Mouse (Mus musculus): ENCODE data around the gene H2-M10.2. TPM values are rescaled to one million over a fixed set of nuclear protein-coding genes. Genes with fewer than 3 reads are reported as not detected.
A peak's percentile ranks its signal among the peaks of the same experiment; 100 is the strongest.
"Not testable (repeated sequence)": the region's sequence is repeated elsewhere in the genome, so short reads cannot be mapped to it uniquely, and the experiment has no call there.

The H2-M10.2 gene
- polyA plus RNA-seq, 1 experiment from 2014 or later: not detected

- Histone ChIP-seq H3K27me3 (ENCODE audit: insufficient read depth, low read length) (peaks cover 15% of the 10 kb centered on the region), H3K4me2 (replicated peaks; ENCODE audit: low read depth, low read length) (no peak overlapping the region), H3K36me3 (ENCODE audit: insufficient read depth, low read length) (no peaks in the 10 kb centered on the region), H3K4me3 (ENCODE audit: low read length) (no peak overlapping the region), H3K9me3 (ENCODE audit: low read length) (no peaks in the 10 kb centered on the region), H3K27ac (ENCODE audit: low read length) (no peak overlapping the region), H3K4me1 (ENCODE audit: insufficient read depth, low read length) (peaks cover 15% of the 10 kb centered on the region), H3K9ac (replicated peaks; ENCODE audit: low read length) (no peak overlapping the region)
- no peak for ATAC-seq (ENCODE audit: low FRiP score, low TSS enrichment)
- WGBS: 50% methylated on average over 6 of the region's 6 CpGs
These were observed 33.1 kb downstream of the H2-M10.2 start for GRCm38 (mm10) chr17:36253087-36253600.

- Histone ChIP-seq H3K27me3 (ENCODE audit: insufficient read depth, low read length) (peaks cover 18% of the 10 kb centered on the region), H3K4me3 (ENCODE audit: low read length) (peak overlapping the region; percentile 29), H3K4me2 (replicated peaks; ENCODE audit: low read depth, low read length) (peak overlapping the region; percentile 54), H3K9ac (replicated peaks; ENCODE audit: low read length) (no peak overlapping the region), H3K36me3 (ENCODE audit: insufficient read depth, low read length) (no peaks in the 10 kb centered on the region), H3K27ac (ENCODE audit: low read length) (no peak overlapping the region), H3K9me3 (ENCODE audit: low read length) (no peaks in the 10 kb centered on the region), H3K4me1 (ENCODE audit: insufficient read depth, low read length) (peaks cover 15% of the 10 kb centered on the region)
- ATAC-seq (ENCODE audit: low FRiP score, low TSS enrichment): no peak
- 7% methylated on average over 25 of the region's 25 CpGs for WGBS
These were observed 33.9 kb downstream of the H2-M10.2 start for GRCm38 (mm10) chr17:36252250-36252876.

GRCm38 (mm10) chr17:36248886-36249285, 37.4 kb downstream of the H2-M10.2 start:
- Histone ChIP-seq H3K27me3 (ENCODE audit: insufficient read depth, low read length) (peaks cover 18% of the 10 kb centered on the region), H3K9ac (replicated peaks; ENCODE audit: low read length) (no peak overlapping the region), H3K4me3 (ENCODE audit: low read length) (peak overlapping the region; percentile 10; the same call in 1 of the 2 replicates), H3K36me3 (ENCODE audit: insufficient read depth, low read length) (no peaks in the 10 kb centered on the region), H3K4me1 (ENCODE audit: insufficient read depth, low read length) (peaks cover 8% of the 10 kb centered on the region; the same call in 1 of the 2 replicates), H3K4me2 (replicated peaks; ENCODE audit: low read depth, low read length) (peak overlapping the region; percentile 15; the same call in 1 of the 2 replicates), H3K27ac (ENCODE audit: low read length) (no peak overlapping the region), H3K9me3 (ENCODE audit: low read length) (no peaks in the 10 kb centered on the region)
- 26% methylated on average over 33 of the region's 33 CpGs for WGBS
- peak; percentile 54; the same call in 1 of the 2 replicates for ATAC-seq (ENCODE audit: low FRiP score, low TSS enrichment)

GRCm38 (mm10) chr17:36245741-36246140, 40.5 kb downstream of the H2-M10.2 start:
- WGBS: 82% methylated on average over 2 of the region's 2 CpGs
- no peaks in the 10 kb centered on the region for H3K4me1 ChIP-seq (ENCODE audit: insufficient read depth, low read length)
- H3K9me3 ChIP-seq (ENCODE audit: low read length): no peaks in the 10 kb centered on the region
- no peak overlapping the region for H3K27ac ChIP-seq (ENCODE audit: low read length)
- H3K27me3 ChIP-seq (ENCODE audit: insufficient read depth, low read length): peaks cover 18% of the 10 kb centered on the region
- ATAC-seq (ENCODE audit: low FRiP score, low TSS enrichment): no peak
- no peak overlapping the region for H3K9ac ChIP-seq (replicated peaks; ENCODE audit: low read length)
- H3K4me2 ChIP-seq (replicated peaks; ENCODE audit: low read depth, low read length): no peak overlapping the region
- no peak overlapping the region for H3K4me3 ChIP-seq (ENCODE audit: low read length)
- H3K36me3 ChIP-seq (ENCODE audit: insufficient read depth, low read length): no peaks in the 10 kb centered on the region

GRCm38 (mm10) chr17:36244031-36244430, 42.3 kb downstream of the H2-M10.2 start:
- peaks cover 15% of the 10 kb centered on the region for H3K27me3 ChIP-seq (ENCODE audit: insufficient read depth, low read length)
- no peak for ATAC-seq (ENCODE audit: low FRiP score, low TSS enrichment)
- H3K9ac ChIP-seq (replicated peaks; ENCODE audit: low read length): no peak overlapping the region
- no peak overlapping the region for H3K27ac ChIP-seq (ENCODE audit: low read length)
- no peaks in the 10 kb centered on the region for H3K4me1 ChIP-seq (ENCODE audit: insufficient read depth, low read length)
- H3K36me3 ChIP-seq (ENCODE audit: insufficient read depth, low read length): no peaks in the 10 kb centered on the region
- H3K4me2 ChIP-seq (replicated peaks; ENCODE audit: low read depth, low read length): no peak overlapping the region
- no peaks in the 10 kb centered on the region for H3K9me3 ChIP-seq (ENCODE audit: low read length)
- no peak overlapping the region for H3K4me3 ChIP-seq (ENCODE audit: low read length)
- 54% methylated on average over 5 of the region's 5 CpGs for WGBS

GRCm38 (mm10) chr17:36240637-36241213, 45.6 kb downstream of the H2-M10.2 start:
- ATAC-seq (ENCODE audit: low FRiP score, low TSS enrichment): no peak

GRCm38 (mm10) chr17:36237321-36237921, 48.9 kb downstream of the H2-M10.2 start:
- Histone ChIP-seq H3K4me3 (ENCODE audit: low read length) (peak overlapping the region; percentile 34), H3K4me1 (ENCODE audit: insufficient read depth, low read length) (no peaks in the 10 kb centered on the region), H3K36me3 (ENCODE audit: insufficient read depth, low read length) (no peaks in the 10 kb centered on the region), H3K4me2 (replicated peaks; ENCODE audit: low read depth, low read length) (peak overlapping the region; percentile 44), H3K27ac (ENCODE audit: low read length) (no peak overlapping the region), H3K27me3 (ENCODE audit: insufficient read depth, low read length) (peaks cover 34% of the 10 kb centered on the region), H3K9ac (replicated peaks; ENCODE audit: low read length) (peak overlapping the region; percentile 39; the same call in 1 of the 2 replicates), H3K9me3 (ENCODE audit: low read length) (no peaks in the 10 kb centered on the region)
- 2% methylated on average over 27 of the region's 27 CpGs for WGBS
- peak; percentile 42; the same call in 1 of the 2 replicates for ATAC-seq (ENCODE audit: low FRiP score, low TSS enrichment)

More at GRCm38 (mm10) chr17:36240637-36241213, 45.6 kb downstream of the H2-M10.2 start:
- no peaks in the 10 kb centered on the region for H3K9me3 ChIP-seq (ENCODE audit: low read length)
- no peak overlapping the region for H3K9ac ChIP-seq (replicated peaks; ENCODE audit: low read length)
- no peaks in the 10 kb centered on the region for H3K4me1 ChIP-seq (ENCODE audit: insufficient read depth, low read length)
- H3K36me3 ChIP-seq (ENCODE audit: insufficient read depth, low read length): no peaks in the 10 kb centered on the region
- H3K27ac ChIP-seq (ENCODE audit: low read length): no peak overlapping the region
- H3K4me2 ChIP-seq (replicated peaks; ENCODE audit: low read depth, low read length): no peak overlapping the region
- H3K4me3 ChIP-seq (ENCODE audit: low read length): no peak overlapping the region
- peaks cover 34% of the 10 kb centered on the region for H3K27me3 ChIP-seq (ENCODE audit: insufficient read depth, low read length)
- WGBS: 10% methylated on average over 5 of the region's 5 CpGs

- H3K4me1 ChIP-seq (ENCODE audit: insufficient read depth, low read length); H3K27ac ChIP-seq (ENCODE audit: low read length); H3K4me3 ChIP-seq (ENCODE audit: low read length); H3K4me2 ChIP-seq (replicated peaks; ENCODE audit: low read depth, low read length); ATAC-seq (ENCODE audit: low FRiP score, low TSS enrichment); H3K36me3 ChIP-seq (ENCODE audit: insufficient read depth, low read length); H3K9me3 ChIP-seq (ENCODE audit: low read length); H3K9ac ChIP-seq (replicated peaks; ENCODE audit: low read length): not testable (repeated sequence)
- 29% methylated on average over 8 of the region's 9 CpGs for WGBS
- peaks cover 30% of the 10 kb centered on the region for H3K27me3 ChIP-seq (ENCODE audit: insufficient read depth, low read length)
These were observed 51.0 kb downstream of the H2-M10.2 start for GRCm38 (mm10) chr17:36235300-36235699.
